Mouse (Mus musculus) kidney, postnatal 0 days (tissue): ENCODE measurements at regions not wholly inside any gene's neighbourhood (a gene's known extent, or its start where the extent isn't known, plus 50 kb on each side); places are given as distances from the start of the nearest gene placed in this dataset.

Experiments
- ATAC-seq: fragments of 200-750 bp; cut with Nextera tagmentation; replicated peaks from 2 replicates; pipeline ENCODE4 v1.8.0; 2017; ENCODE audit warnings: low read depth, moderate number of reproducible peaks, moderate TSS enrichment, moderate library complexity; ENCODE audit not compliant: low FRiP score
- DNase-seq: peaks from one replicate; pipeline ENCODE4 v3.0.0-alpha.2; 2016; ENCODE audit warnings: low spot score
- H3K27ac ChIP-seq: fragments of 300-500 bp; sonication (generic); 2 replicates; pipeline ENCODE4 v1.5.1; 2014; ENCODE audit warnings: mild to moderate bottlenecking
- H3K27me3 ChIP-seq: fragments of 300-500 bp; sonication (generic); 2 replicates; pipeline ENCODE4 v1.6.1; 2014; ENCODE audit warnings: low read length, mixed read lengths; ENCODE audit not compliant: insufficient read depth
- H3K36me3 ChIP-seq: fragments of 300-500 bp; sonication (generic); 2 replicates; pipeline ENCODE4 v1.6.1; 2014; ENCODE audit warnings: low read length, mixed read lengths; ENCODE audit not compliant: insufficient read depth
- H3K4me1 ChIP-seq: fragments of 300-500 bp; sonication (generic); replicated peaks from 2 replicates; pipeline ENCODE4 v1.6.1; 2014; ENCODE audit warnings: antibody characterized with exemption, low read length, mixed read lengths; ENCODE audit not compliant: insufficient read depth
- H3K4me2 ChIP-seq: fragments of 300-500 bp; sonication (generic); 2 replicates; pipeline ENCODE4 v1.6.1; 2014; ENCODE audit warnings: mild to moderate bottlenecking, low read length, moderate library complexity, mixed read lengths
- H3K4me3 ChIP-seq: fragments of 300-500 bp; sonication (generic); replicated peaks from 2 replicates; pipeline ENCODE4 v1.5.1; 2014; ENCODE audit warnings: low read depth, low read length
- H3K9ac ChIP-seq: fragments of 300-500 bp; sonication (generic); 2 replicates; pipeline ENCODE4 v1.6.1; 2014; ENCODE audit warnings: low read depth, low read length
- H3K9me3 ChIP-seq: fragments of 300-500 bp; sonication (generic); replicated peaks from 2 replicates; pipeline ENCODE4 v1.6.1; 2016; ENCODE audit warnings: low read length, inconsistent platforms, mixed read lengths
- CTCF ChIP-seq: IDR thresholded peaks from 2 replicates; pipeline ENCODE4 v1.5.1; 2016; ENCODE audit warnings: antibody characterized with exemption, low read depth, mild to moderate bottlenecking, moderate library complexity
- WGBS: fragments of 180-500 bp; shearing (Covaris S2); extraction: QIAGEN DNeasy Blood & Tissue Kit; methylation state at CpG from one replicate; pipeline ENCODE4 v1.1.7; 2014; 5-methylcytosine and 5-hydroxymethylcytosine counted together

DNA sequence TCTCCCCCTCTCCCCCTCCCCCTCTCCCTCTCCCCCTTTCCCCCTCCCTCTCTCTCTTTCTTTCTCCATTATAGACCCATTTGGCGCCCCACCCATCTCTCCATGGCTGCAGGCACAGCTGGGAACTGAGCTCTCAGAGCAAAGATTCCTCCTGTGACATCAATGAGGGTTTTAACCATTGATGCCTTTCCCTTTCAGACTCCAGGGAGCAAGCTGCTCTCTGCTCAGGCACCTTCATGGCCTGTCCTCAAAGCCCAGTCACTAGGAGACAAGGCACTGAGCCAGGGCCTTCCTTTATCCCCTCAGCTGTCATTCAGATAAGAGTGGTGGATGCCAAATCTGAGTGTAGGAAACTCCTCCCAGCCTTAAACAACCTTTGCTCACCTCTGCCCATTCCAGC, 56.8 kb upstream of the Gm45716 start:
- Histone ChIP-seq H3K27ac (no peak overlapping the region), H3K4me3 (no peak overlapping the region), H3K4me1 (no peaks in the 10 kb centered on the region), H3K27me3 (no peaks in the 10 kb centered on the region), H3K9me3 (no peaks in the 10 kb centered on the region), H3K36me3 (no peaks in the 10 kb centered on the region), H3K9ac (no peak overlapping the region), H3K4me2 (no peak overlapping the region)
- no peak for TF ChIP-seq CTCF
- 70% methylated on average over 1 of the region's 1 CpGs for WGBS
- ATAC-seq, result no peak
- no peak for DNase-seq

DNA sequence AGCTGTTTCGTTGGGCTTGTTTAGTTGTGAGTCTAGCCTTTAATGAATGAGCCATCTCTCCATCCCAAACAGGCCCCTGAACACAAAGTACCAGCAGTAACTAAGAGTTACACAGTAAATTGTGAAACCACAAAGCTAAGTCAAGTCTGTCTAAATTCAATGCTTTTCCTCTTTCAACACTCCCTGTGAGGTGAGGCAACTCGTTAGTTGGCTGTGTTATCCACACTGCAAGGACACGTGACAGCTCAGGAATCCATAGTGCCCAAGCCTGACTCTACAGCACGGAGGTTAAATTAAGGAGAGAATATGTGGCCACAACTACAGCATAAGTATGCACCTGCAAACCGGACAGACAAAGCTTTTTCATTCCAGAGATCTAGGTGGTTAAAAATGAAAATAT, 54.9 kb upstream of the Gm45716 start:
- WGBS, result 81% methylated on average over 5 of the region's 5 CpGs
- H3K9me3 ChIP-seq, result no peaks in the 10 kb centered on the region
- no peaks in the 10 kb centered on the region for H3K4me1 ChIP-seq
- no peak overlapping the region for H3K9ac ChIP-seq
- DNase-seq, result no peak
- no peaks in the 10 kb centered on the region for H3K36me3 ChIP-seq
- H3K4me2 ChIP-seq, result no peak overlapping the region
- no peak for TF ChIP-seq CTCF
- ATAC-seq, result no peak
- no peaks in the 10 kb centered on the region for H3K27me3 ChIP-seq
- H3K4me3 ChIP-seq, result no peak overlapping the region
- H3K27ac ChIP-seq, result no peak overlapping the region

DNA sequence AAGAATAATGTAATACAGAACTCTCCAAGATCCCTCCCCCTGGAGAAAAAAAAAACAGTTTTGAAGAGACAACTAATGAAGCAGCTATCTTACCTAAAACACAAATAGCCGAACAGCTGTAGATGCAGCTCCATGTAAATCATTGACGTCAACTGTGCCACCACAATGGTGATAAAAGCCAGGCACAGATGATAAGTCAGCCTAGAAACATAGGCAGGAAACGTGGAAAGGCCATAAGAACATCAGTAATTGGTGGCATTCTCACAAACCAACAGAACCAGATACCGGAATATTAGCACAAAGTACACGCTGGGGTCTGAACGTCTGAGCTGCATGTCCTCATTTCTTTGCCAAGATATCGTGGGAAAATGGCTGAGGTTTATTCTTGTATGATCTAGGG, 51.2 kb upstream of the Gm45716 start:
- H3K9me3 ChIP-seq, result no peaks in the 10 kb centered on the region
- no peak overlapping the region for H3K27ac ChIP-seq
- H3K4me1 ChIP-seq, result no peaks in the 10 kb centered on the region
- no peak for TF ChIP-seq CTCF
- 81% methylated on average over 7 of the region's 7 CpGs for WGBS
- ATAC-seq, result no peak
- no peak for DNase-seq
- H3K4me3 ChIP-seq, result no peak overlapping the region
- H3K27me3 ChIP-seq, result no peaks in the 10 kb centered on the region
- H3K36me3 ChIP-seq, result no peaks in the 10 kb centered on the region
- no peak overlapping the region for H3K4me2 ChIP-seq
- no peak overlapping the region for H3K9ac ChIP-seq
